Mouse (Mus musculus) CD4-positive helper T cell, adult 2 months (primary cell): ENCODE data around the gene Mccc1.

Experiments
- DNase-seq: peaks from one replicate; pipeline ENCODE4 v3.0.0-alpha.2; 2012; ENCODE audit warnings: low read depth, missing footprints, low spot score

The Mccc1 gene

GRCm38 (mm10) chr3:35964928-35965327, 35.5 kb downstream of the Mccc1 start:
- DNase-seq = no peak

- DNase-seq = no peak
Measured at GRCm38 (mm10) chr3:35963921-35964320, 36.6 kb downstream of the Mccc1 start.

- DNase-seq = no peak
Measured at GRCm38 (mm10) chr3:35963401-35963800, 37.1 kb downstream of the Mccc1 start.

GRCm38 (mm10) chr3:35962967-35963366, 37.5 kb downstream of the Mccc1 start:
- no peak for DNase-seq

- DNase-seq = no peak
Measured at GRCm38 (mm10) chr3:35957230-35957629, 43.2 kb downstream of the Mccc1 start.

GRCm38 (mm10) chr3:35954901-35955575, 45.4 kb downstream of the Mccc1 start:
- DNase-seq = no peak

GRCm38 (mm10) chr3:35953816-35954215, 46.7 kb downstream of the Mccc1 start:
- DNase-seq = no peak

GRCm38 (mm10) chr3:35953184-35953583, 47.3 kb downstream of the Mccc1 start:
- DNase-seq = no peak

GRCm38 (mm10) chr3:35948197-35948596, 52.3 kb downstream of the Mccc1 start:
- DNase-seq = no peak

- DNase-seq = no peak
Measured at GRCm38 (mm10) chr3:35940520-35941135, 59.9 kb downstream of the Mccc1 start.

- DNase-seq = no peak
Measured at GRCm38 (mm10) chr3:35940047-35940446, 60.4 kb downstream of the Mccc1 start.

GRCm38 (mm10) chr3:35937345-35937744, 63.1 kb downstream of the Mccc1 start, which contains the start of gene Dcun1d1:
TSS of gene Dcun1d1 (minus strand) at chr3:35937445.
- DNase-seq = no peak

- peak; percentile 74 for DNase-seq
Measured at GRCm38 (mm10) chr3:35933405-35933777, 67.1 kb downstream of the Mccc1 start.

GRCm38 (mm10) chr3:35932735-35933404, 67.6 kb downstream of the Mccc1 start:
- peak; percentile 85 for DNase-seq

- DNase-seq = peak; percentile 72
Measured at GRCm38 (mm10) chr3:35931896-35932727, 68.4 kb downstream of the Mccc1 start.

- DNase-seq = no peak
Measured at GRCm38 (mm10) chr3:35931359-35931758, 69.1 kb downstream of the Mccc1 start.

GRCm38 (mm10) chr3:35929831-35930230, 70.6 kb downstream of the Mccc1 start:
- peak; percentile 30 for DNase-seq

- DNase-seq = no peak
Measured at GRCm38 (mm10) chr3:35929406-35929805, 71.1 kb downstream of the Mccc1 start.

GRCm38 (mm10) chr3:35925852-35926251, 74.6 kb downstream of the Mccc1 start:
- DNase-seq = no peak

GRCm38 (mm10) chr3:35924007-35924406, 76.5 kb downstream of the Mccc1 start:
- no peak for DNase-seq

GRCm38 (mm10) chr3:35923495-35923894, 77.0 kb downstream of the Mccc1 start:
- DNase-seq = no peak

- peak; percentile 13 for DNase-seq
Measured at GRCm38 (mm10) chr3:35922522-35922921, 78.0 kb downstream of the Mccc1 start.
